Comparison of ENCODE assay signal across 8 mouse cellular contexts in genomic region chr4:119320131-119320830, GRCm38 (mm10). TPM values are rescaled to one million over a fixed set of nuclear protein-coding genes. Genes with fewer than 3 reads are reported as not detected.
DNase-seq lines count a peak whose midpoint lies in the region; ATAC-seq and TF ChIP-seq lines count a peak whose summit lies in the region.

Ppih (minus strand) TSS chr4:119320546.

- TF ChIP-seq CTCF in liver, embryonic 14.5 days (IDR thresholded peaks at IDR 0.05; ENCODE audit: low read depth) = no peak
- 0 out of 2 replicates have a peak, but pooled peaks have one; percentile 17 for TF ChIP-seq CTCF in stomach, postnatal 0 days (IDR thresholded peaks at IDR 0.05; ENCODE audit: low read depth)

- peak; percentile 90 to 92 for DNase-seq in CD8-positive naive resting alpha-beta T cell, adult 2 months (ENCODE audit: low read depth in 2 of 2, low spot score in 2 of 2)
- DNase-seq in c-Kit-positive CD71-negative TER-119-negative erythroid progenitor cells, embryonic 14.5 days (ENCODE audit: low read depth) = peak; percentile 87
- DNase-seq in forebrain, embryonic 10.5 days (ENCODE audit: extremely low spot score, low spot score) = peak; percentile 97
- DNase-seq in kidney, postnatal 25 days = peak; percentile 97
- peak; percentile 86 to 87 (median 86) for DNase-seq in liver, embryonic 14.5 days (ENCODE audit: low read depth in 3 of 3, low spot score in 3 of 3)
- peak; percentile 96 for DNase-seq in neural tube, embryonic 11.5 days (ENCODE audit: low spot score)
- peak; percentile 97 for DNase-seq in stomach, postnatal 0 days (ENCODE audit: low spot score)

- under 1% methylated on average over 44 of the region's 44 CpGs for WGBS in forebrain, embryonic 10.5 days
- WGBS in heart, embryonic 15.5 days = under 1% methylated on average over 44 of the region's 44 CpGs
- under 1% methylated on average over 44 of the region's 44 CpGs for WGBS in liver, embryonic 14.5 days (ENCODE audit: insufficient replicate concordance)
- under 1% methylated on average over 44 of the region's 44 CpGs for WGBS in neural tube, embryonic 11.5 days
- under 1% methylated on average over 44 of the region's 44 CpGs for WGBS in stomach, postnatal 0 days

- peaks cover 20% of the 10 kb centered on the region for H3K4me1 ChIP-seq in forebrain, embryonic 10.5 days
- peaks cover 11% of the 10 kb centered on the region for H3K4me1 ChIP-seq in heart, embryonic 15.5 days (replicated peaks)
- peaks cover 8 to 14% of the 10 kb centered on the region in 2 experiments for H3K4me1 ChIP-seq in liver, embryonic 14.5 days (replicated peaks; ENCODE audit: control insufficient read depth in 2 of 2, insufficient read depth in 2 of 2, low read length in 1 of 2)
- H3K4me1 ChIP-seq in neural tube, embryonic 11.5 days (ENCODE audit: control insufficient read depth, insufficient read depth, low read length) = peaks cover 8% of the 10 kb centered on the region
- peaks cover 3% of the 10 kb centered on the region; the same call in 1 of the 2 replicates for H3K4me1 ChIP-seq in stomach, postnatal 0 days (replicated peaks; ENCODE audit: control insufficient read depth, insufficient read depth)

- no peaks in the 10 kb centered on the region for H3K27me3 ChIP-seq in forebrain, embryonic 10.5 days (ENCODE audit: poor library complexity, severe bottlenecking)
- 0 out of 2 replicates have a peak, but pooled peaks cover 15% of the 10 kb centered on the region for H3K27me3 ChIP-seq in heart, embryonic 15.5 days
- no peaks in the 10 kb centered on the region for H3K27me3 ChIP-seq in liver, embryonic 14.5 days (ENCODE audit: control insufficient read depth, insufficient read depth, low read length)
- no peaks in the 10 kb centered on the region for H3K27me3 ChIP-seq in neural tube, embryonic 11.5 days (ENCODE audit: control insufficient read depth, insufficient read depth, low read length)
- H3K27me3 ChIP-seq in stomach, postnatal 0 days (ENCODE audit: control insufficient read depth, insufficient read depth, low read length) = no peaks in the 10 kb centered on the region

- peak within 1 kb of the TSS; percentile 86 for H3K27ac ChIP-seq in forebrain, embryonic 10.5 days
- H3K27ac ChIP-seq in heart, embryonic 15.5 days = peak within 1 kb of the TSS; percentile 80
- peak within 1 kb of the TSS; percentile 61; the same call in 1 of the 2 replicates for H3K27ac ChIP-seq in liver, embryonic 14.5 days
- no peak within 1 kb of the TSS for H3K27ac ChIP-seq in neural tube, embryonic 11.5 days (ENCODE audit: low read depth, low read length)
- peak within 1 kb of the TSS; percentile 78 for H3K27ac ChIP-seq in stomach, postnatal 0 days (replicated peaks)

- peak within 1 kb of the TSS; percentile 93 for H3K4me2 ChIP-seq in heart, embryonic 15.5 days
- H3K4me2 ChIP-seq in liver, embryonic 14.5 days (ENCODE audit: low read depth) = peak within 1 kb of the TSS; percentile 98
- H3K4me2 ChIP-seq in neural tube, embryonic 11.5 days (ENCODE audit: low read depth) = peak within 1 kb of the TSS; percentile 95
- peak within 1 kb of the TSS; percentile 81 for H3K4me2 ChIP-seq in stomach, postnatal 0 days (replicated peaks; ENCODE audit: low read depth)

- TF ChIP-seq EP300 in liver, embryonic 14.5 days (IDR thresholded peaks at IDR 0.05; ENCODE audit: low read depth) = no peak
- TF ChIP-seq EP300 in stomach, postnatal 0 days (optimal IDR thresholded peaks at IDR 0.05) = no peak

- peak within 1 kb of the TSS; percentile 78 for H3K4me3 ChIP-seq in forebrain, embryonic 10.5 days
- H3K4me3 ChIP-seq in heart, embryonic 15.5 days = peak within 1 kb of the TSS; percentile 82
- H3K4me3 ChIP-seq in liver, embryonic 14.5 days (ENCODE audit: insufficient read depth in 1 of 2, low read depth in 2 of 2, low read length in 2 of 2) = peak within 1 kb of the TSS; percentile 89 to 92
- peak within 1 kb of the TSS; percentile 55 for H3K4me3 ChIP-seq in neural tube, embryonic 11.5 days (ENCODE audit: low read depth, low read length)
- peak within 1 kb of the TSS; percentile 65 for H3K4me3 ChIP-seq in stomach, postnatal 0 days (ENCODE audit: low read depth, low read length)

- peak within 1 kb of the TSS; percentile 66 for H3K9ac ChIP-seq in heart, embryonic 15.5 days
- H3K9ac ChIP-seq in liver, embryonic 14.5 days (replicated peaks) = peak within 1 kb of the TSS; percentile 80
- H3K9ac ChIP-seq in neural tube, embryonic 11.5 days (ENCODE audit: low read length) = peak within 1 kb of the TSS; percentile 63
- H3K9ac ChIP-seq in stomach, postnatal 0 days (ENCODE audit: low read length) = peak within 1 kb of the TSS; percentile 67

- peaks cover 41% of the 10 kb centered on the region for H3K36me3 ChIP-seq in forebrain, embryonic 10.5 days (replicated peaks)
- H3K36me3 ChIP-seq in heart, embryonic 15.5 days = peaks cover 32% of the 10 kb centered on the region
- H3K36me3 ChIP-seq in liver, embryonic 14.5 days (replicated peaks; ENCODE audit: control insufficient read depth, insufficient read depth, low read depth) = peaks cover 23% of the 10 kb centered on the region
- peaks cover 4% of the 10 kb centered on the region; the same call in 1 of the 2 replicates for H3K36me3 ChIP-seq in neural tube, embryonic 11.5 days (ENCODE audit: control insufficient read depth, insufficient read depth, low read length)
- peaks cover 9% of the 10 kb centered on the region; the same call in 1 of the 2 replicates for H3K36me3 ChIP-seq in stomach, postnatal 0 days (ENCODE audit: control insufficient read depth, insufficient read depth, low read length)

- peak; percentile 94 for ATAC-seq in heart, embryonic 15.5 days (replicated peaks; ENCODE audit: insufficient number of reproducible peaks, insufficient read depth, low FRiP score, low read depth)
- ATAC-seq in liver, embryonic 14.5 days (ENCODE audit: insufficient read depth) = peak; percentile 97
- ATAC-seq in neural tube, embryonic 11.5 days (ENCODE audit: insufficient read depth, low FRiP score, low TSS enrichment) = peak; percentile 99
- peak; percentile 98 for ATAC-seq in stomach, postnatal 0 days (ENCODE audit: low FRiP score, low TSS enrichment)

- no peaks in the 10 kb centered on the region for H3K9me3 ChIP-seq in forebrain, embryonic 10.5 days
- no peaks in the 10 kb centered on the region for H3K9me3 ChIP-seq in heart, embryonic 15.5 days (replicated peaks)
- no peaks in the 10 kb centered on the region for H3K9me3 ChIP-seq in liver, embryonic 14.5 days (ENCODE audit: control insufficient read depth, low read length)
- H3K9me3 ChIP-seq in neural tube, embryonic 11.5 days (ENCODE audit: control insufficient read depth, low read length) = no peaks in the 10 kb centered on the region
- no peaks in the 10 kb centered on the region for H3K9me3 ChIP-seq in stomach, postnatal 0 days (ENCODE audit: control insufficient read depth, low read length)

RNA-seq across cellular contexts. Expression of gene Ppih, which starts in this region (rescaled TPM):
- 156 and 159 TPM in 2 replicates for polyA plus RNA-seq in forebrain, embryonic 10.5 days (2016; fragmentation: Nextera tagmentation; extraction: Ambion mirVana)
- 38.1 and 41.9 TPM in 2 replicates for polyA plus RNA-seq in heart, embryonic 15.5 days (2015; fragmentation: Nextera tagmentation; extraction: Ambion mirVana)
- 42.3 and 52.2 TPM in 2 replicates for polyA plus RNA-seq in liver, embryonic 14.5 days (2012; rRNA removed)
- 76.0 and 80.8 TPM in 2 replicates for polyA plus RNA-seq in liver, embryonic 14.5 days (2014; fragmentation: Nextera tagmentation; extraction: Ambion mirVana)
- polyA plus RNA-seq in neural tube, embryonic 11.5 days (2014; fragmentation: Nextera tagmentation; extraction: Ambion mirVana) = 106 and 111 TPM in 2 replicates
- polyA plus RNA-seq in stomach, postnatal 0 days (2015; fragmentation: Nextera tagmentation; extraction: Ambion mirVana) = 42.0 and 44.7 TPM in 2 replicates
